Mouse (Mus musculus): Measurements from ENCODE around the gene Abcf2.

DNA sequence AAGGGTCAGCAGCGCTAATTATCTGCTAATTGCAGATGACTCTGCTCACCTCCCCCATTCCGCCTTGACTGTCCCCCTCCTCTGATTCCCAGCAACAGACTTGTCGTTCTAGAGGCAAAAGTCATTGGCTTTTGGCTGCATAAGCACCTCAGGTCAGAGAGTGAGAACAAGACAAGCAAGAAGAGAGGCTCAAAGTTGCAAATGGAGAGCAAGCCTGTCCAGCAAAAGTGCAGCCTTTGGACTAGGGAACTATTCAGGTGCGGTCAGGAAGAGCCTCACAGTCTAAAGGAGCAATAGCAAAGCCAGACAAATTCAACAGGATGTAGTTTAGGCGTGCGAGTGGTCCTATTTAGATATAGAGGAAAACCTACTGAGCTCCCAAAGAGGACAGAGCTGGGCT lies 49.5 kb downstream of the Abcf2 start:
- TF ChIP-seq POLR2A (IDR thresholded peaks at IDR 0.05; ENCODE audit: extremely low read depth, insufficient read depth, low read length) (no peak), CTCF (IDR thresholded peaks at IDR 0.05; ENCODE audit: extremely low read depth, insufficient read depth, low read length) (no peak)

All from cortical plate, adult 2 months (tissue).